Mouse (Mus musculus): ENCODE measurements around the gene Thsd7a. TPM values are rescaled to one million over a fixed set of nuclear protein-coding genes. Genes with fewer than 3 reads are reported as not detected.

Thsd7a gene
- polyA plus RNA-seq, 1 experiment from 2014 or later, result 3.4 TPM

DNA sequence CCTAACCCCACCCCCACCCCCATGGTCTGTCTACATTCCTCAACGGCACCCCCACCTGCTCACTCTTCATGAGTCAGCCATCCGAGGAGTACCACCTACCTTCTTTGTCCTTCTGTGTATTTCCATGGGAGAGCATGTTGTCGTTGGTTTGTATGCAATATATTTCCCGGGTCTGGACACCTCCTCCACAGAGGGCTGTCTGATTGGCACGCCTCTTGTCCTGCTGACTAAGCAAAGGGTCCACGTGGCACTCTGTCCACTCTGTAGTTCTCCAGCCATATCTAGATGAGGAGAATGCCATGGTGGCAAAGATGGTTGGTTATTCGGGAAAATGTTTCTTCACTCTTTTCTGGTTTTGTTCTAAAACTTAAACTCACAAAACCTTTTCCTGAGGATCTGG, 248.3 kb downstream of the Thsd7a start:
- 78% methylated on average over 7 of the region's 7 CpGs for WGBS
- H3K4me2 ChIP-seq, result no peak overlapping the region
- ATAC-seq (ENCODE audit: insufficient number of reproducible peaks, low FRiP score), result no peak
- H3K9me3 ChIP-seq (replicated peaks), result no peaks in the 10 kb centered on the region
- no peaks in the 10 kb centered on the region for H3K4me1 ChIP-seq (replicated peaks)
- H3K4me3 ChIP-seq, result no peak overlapping the region
- H3K9ac ChIP-seq, result no peak overlapping the region
- H3K27me3 ChIP-seq (replicated peaks), result no peaks in the 10 kb centered on the region
- H3K36me3 ChIP-seq, result no peaks in the 10 kb centered on the region
- H3K27ac ChIP-seq (ENCODE audit: poor library complexity, severe bottlenecking), result no peak overlapping the region

DNA sequence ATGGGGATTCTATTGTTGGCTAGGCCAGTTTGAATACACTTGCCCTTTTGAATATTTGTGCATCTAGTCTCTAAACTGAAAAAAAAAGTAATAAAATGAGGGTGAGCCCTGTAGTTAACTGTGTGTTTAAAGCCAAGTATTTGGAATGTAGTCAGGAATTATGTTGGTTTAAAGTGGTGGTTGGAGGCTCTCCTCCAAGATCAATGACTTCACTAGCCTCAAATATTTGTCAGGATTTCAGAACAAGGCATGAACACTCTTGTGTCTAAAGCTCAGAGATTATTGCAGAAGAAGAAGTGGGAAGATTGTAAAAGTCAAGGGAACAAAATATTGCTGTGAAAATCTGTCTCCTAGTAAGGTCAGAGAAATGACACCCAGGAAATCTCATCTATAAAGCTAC, 249.3 kb downstream of the Thsd7a start:
- Histone ChIP-seq H3K4me1 (replicated peaks) (no peaks in the 10 kb centered on the region), H3K9ac (no peak overlapping the region), H3K36me3 (no peaks in the 10 kb centered on the region), H3K9me3 (replicated peaks) (no peaks in the 10 kb centered on the region), H3K27me3 (replicated peaks) (no peaks in the 10 kb centered on the region), H3K4me2 (no peak overlapping the region), H3K27ac (ENCODE audit: poor library complexity, severe bottlenecking) (no peak overlapping the region), H3K4me3 (no peak overlapping the region)
- ATAC-seq (ENCODE audit: insufficient number of reproducible peaks, low FRiP score), result no peak

DNA sequence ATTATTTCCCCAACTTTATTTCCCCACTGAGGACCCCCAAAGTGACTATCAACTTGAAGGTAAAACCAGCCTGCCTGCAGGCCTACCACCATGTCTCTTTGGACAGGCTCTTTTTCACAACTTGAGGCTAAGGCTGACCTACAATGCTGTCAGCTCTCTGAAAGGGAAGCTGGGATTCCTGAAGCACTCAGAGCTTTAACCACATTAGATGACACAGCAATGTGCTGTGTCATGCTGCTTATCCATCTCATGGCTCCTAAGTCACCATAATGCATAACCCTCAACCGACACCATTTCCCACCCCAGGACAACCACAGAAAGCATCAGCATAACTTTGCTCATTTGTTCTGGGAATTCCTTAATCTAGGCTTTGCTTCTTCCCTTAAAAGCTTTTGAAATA, 255.6 kb downstream of the Thsd7a start:
- WGBS, result 85% methylated on average over 1 of the region's 1 CpGs
- no peak for ATAC-seq (ENCODE audit: insufficient number of reproducible peaks, low FRiP score)
- no peak overlapping the region for H3K4me3 ChIP-seq
- no peak overlapping the region for H3K27ac ChIP-seq (ENCODE audit: poor library complexity, severe bottlenecking)
- no peaks in the 10 kb centered on the region for H3K9me3 ChIP-seq (replicated peaks)
- H3K36me3 ChIP-seq, result no peaks in the 10 kb centered on the region
- H3K9ac ChIP-seq, result no peak overlapping the region
- H3K27me3 ChIP-seq (replicated peaks), result no peaks in the 10 kb centered on the region
- H3K4me1 ChIP-seq (replicated peaks), result no peaks in the 10 kb centered on the region
- no peak overlapping the region for H3K4me2 ChIP-seq

DNA sequence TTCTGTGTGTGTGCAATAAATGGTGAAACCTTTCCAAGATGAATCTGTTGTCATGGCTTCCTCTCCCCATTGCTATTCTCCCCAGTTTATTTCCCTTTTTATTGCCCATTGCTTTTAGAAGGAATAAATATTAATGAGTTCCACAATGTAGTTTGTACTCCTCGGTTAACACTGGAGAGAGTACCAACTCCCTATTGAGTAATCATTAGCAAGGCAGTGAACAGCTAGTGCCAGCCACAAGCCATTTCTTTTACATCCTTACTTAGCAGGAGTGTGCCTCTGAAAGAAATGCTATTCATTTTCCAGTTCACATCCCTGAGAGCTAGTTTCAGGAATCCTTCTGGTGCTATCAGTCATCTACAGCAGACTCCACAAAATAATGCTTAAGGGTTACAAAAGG, 260.3 kb downstream of the Thsd7a start:
- H3K4me3 ChIP-seq, result no peak overlapping the region
- no peaks in the 10 kb centered on the region for H3K36me3 ChIP-seq
- no peaks in the 10 kb centered on the region for H3K4me1 ChIP-seq (replicated peaks)
- no peaks in the 10 kb centered on the region for H3K27me3 ChIP-seq (replicated peaks)
- no peak overlapping the region for H3K27ac ChIP-seq (ENCODE audit: poor library complexity, severe bottlenecking)
- H3K9me3 ChIP-seq (replicated peaks), result no peaks in the 10 kb centered on the region
- no peak overlapping the region for H3K4me2 ChIP-seq
- no peak for ATAC-seq (ENCODE audit: insufficient number of reproducible peaks, low FRiP score)
- H3K9ac ChIP-seq, result no peak overlapping the region
- WGBS, result 75% methylated on average over 1 of the region's 1 CpGs

DNA sequence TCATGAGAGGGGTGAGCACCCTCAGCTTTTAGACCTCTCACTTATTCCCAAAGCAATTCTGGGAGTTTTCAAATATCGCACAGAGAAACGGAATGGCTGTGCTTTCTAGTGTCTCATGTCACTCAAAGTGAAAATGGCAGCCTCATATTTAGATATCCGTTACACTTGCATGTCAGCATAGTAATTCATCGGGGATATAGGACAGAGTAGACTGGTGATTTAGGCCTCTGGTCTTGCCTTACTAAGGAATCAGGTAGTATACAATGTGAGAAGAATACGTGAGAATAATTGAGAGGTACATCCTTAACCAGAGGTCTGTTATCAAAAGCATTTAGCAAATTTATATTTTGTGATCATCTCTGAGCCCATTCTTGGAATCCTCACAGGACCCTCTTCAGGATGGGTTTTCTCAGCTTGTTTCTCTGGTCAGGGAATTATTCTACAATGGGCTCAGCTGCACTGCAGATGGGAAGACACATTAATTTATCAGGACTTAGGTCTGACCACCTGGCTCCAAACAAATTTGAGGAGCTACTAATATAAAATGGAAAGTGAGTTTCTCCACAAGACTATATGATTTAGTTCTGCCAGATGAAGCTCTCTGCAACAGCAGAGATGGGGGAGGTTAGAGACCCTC, 267.6 kb downstream of the Thsd7a start:
- Histone ChIP-seq H3K4me3 (no peak overlapping the region), H3K9ac (no peak overlapping the region), H3K27ac (ENCODE audit: poor library complexity, severe bottlenecking) (no peak overlapping the region), H3K4me2 (no peak overlapping the region), H3K9me3 (replicated peaks) (no peaks in the 10 kb centered on the region), H3K36me3 (no peaks in the 10 kb centered on the region), H3K4me1 (replicated peaks) (no peaks in the 10 kb centered on the region), H3K27me3 (replicated peaks) (no peaks in the 10 kb centered on the region)
- 80% methylated on average over 5 of the region's 5 CpGs for WGBS
- ATAC-seq (ENCODE audit: insufficient number of reproducible peaks, low FRiP score), result no peak

DNA sequence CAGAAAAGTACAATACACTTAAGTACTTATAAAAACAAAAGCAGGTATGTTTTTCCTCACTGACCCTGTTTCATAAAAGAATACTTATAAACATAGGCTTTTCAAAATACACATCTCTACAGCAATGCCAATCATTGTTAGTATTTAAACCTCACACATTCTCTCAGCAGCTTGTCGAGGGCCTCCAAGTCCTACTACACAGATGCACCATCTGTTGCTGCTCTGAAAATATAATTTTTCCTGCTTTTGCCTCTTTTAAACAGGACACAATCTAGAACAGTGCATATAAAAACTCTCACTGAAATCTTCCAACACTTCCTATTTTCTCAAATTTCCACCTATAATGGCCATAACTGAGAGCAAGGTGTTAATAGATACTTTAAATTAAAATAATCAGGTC, 270.9 kb downstream of the Thsd7a start:
- Histone ChIP-seq H3K9ac (no peak overlapping the region), H3K27me3 (replicated peaks) (no peaks in the 10 kb centered on the region), H3K4me3 (no peak overlapping the region), H3K4me1 (replicated peaks) (no peaks in the 10 kb centered on the region), H3K9me3 (replicated peaks) (no peaks in the 10 kb centered on the region), H3K4me2 (no peak overlapping the region), H3K27ac (ENCODE audit: poor library complexity, severe bottlenecking) (no peak overlapping the region), H3K36me3 (no peaks in the 10 kb centered on the region)
- 90% methylated on average over 1 of the region's 1 CpGs for WGBS
- ATAC-seq (ENCODE audit: insufficient number of reproducible peaks, low FRiP score), result no peak

DNA sequence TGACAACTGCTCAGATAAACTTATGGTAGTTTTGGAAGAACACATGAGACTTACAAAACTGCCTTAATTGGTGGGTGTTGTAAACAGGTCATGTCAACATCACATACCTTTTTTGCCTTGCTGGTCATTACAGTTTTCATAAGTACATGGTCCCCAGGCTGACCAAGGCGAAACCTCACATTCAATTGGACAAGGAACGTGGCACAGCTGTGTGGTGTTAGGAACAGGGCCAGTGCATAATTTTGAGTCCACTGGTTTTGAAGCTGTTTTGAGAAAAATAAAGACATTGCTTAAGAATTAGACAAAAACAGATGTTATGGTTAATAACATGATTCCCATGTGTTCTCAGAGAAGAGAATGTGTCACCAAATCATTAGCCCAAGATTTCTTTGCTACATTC, 278.3 kb downstream of the Thsd7a start:
- 82% methylated on average over 2 of the region's 2 CpGs for WGBS
- H3K4me3 ChIP-seq, result no peak overlapping the region
- H3K27ac ChIP-seq (ENCODE audit: poor library complexity, severe bottlenecking), result no peak overlapping the region
- H3K27me3 ChIP-seq (replicated peaks), result no peaks in the 10 kb centered on the region
- ATAC-seq (ENCODE audit: insufficient number of reproducible peaks, low FRiP score), result no peak
- no peak overlapping the region for H3K9ac ChIP-seq
- H3K4me2 ChIP-seq, result no peak overlapping the region
- peaks cover 8% of the 10 kb centered on the region for H3K4me1 ChIP-seq (replicated peaks)
- no peaks in the 10 kb centered on the region for H3K36me3 ChIP-seq
- H3K9me3 ChIP-seq (replicated peaks), result no peaks in the 10 kb centered on the region

DNA sequence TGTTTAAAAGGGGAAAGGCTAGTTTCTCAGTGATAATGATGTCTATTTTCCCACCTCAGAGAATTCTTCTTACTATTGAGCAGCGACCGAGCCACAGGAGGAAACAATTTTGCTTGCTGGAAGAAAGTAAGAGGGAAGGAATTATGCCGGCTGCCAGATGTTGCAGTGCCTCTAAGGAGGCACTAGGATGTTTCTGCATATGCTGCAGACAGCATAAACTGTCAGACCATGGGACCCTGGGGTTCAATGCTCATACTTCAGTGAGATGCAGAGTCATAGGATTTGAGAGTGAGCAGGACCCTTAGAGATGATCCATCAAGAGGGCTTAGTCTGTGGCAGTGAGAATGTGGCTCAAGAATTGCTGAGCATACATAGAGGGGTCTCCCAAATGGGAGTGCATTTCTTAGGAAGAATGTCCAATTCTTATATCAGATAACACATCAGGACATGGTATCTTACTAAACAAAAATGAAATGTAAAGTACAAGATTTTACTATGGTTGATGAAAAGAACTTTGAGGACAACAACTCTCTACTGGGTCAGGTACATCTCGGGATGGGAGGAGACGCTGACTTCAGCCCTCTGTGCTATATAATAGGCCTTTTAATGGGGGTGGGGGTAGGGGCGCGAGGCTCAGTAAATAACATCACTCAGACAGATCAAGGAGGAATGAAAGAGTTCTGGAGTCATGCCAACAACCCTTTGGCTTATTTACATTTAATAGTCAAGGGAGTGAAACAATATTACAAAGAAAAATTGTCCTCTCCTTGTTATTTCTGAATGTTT, 281.7 kb downstream of the Thsd7a start:
- Histone ChIP-seq H3K4me1 (replicated peaks) (peaks cover 8% of the 10 kb centered on the region), H3K36me3 (no peaks in the 10 kb centered on the region), H3K9ac (no peak overlapping the region), H3K27ac (ENCODE audit: poor library complexity, severe bottlenecking) (no peak overlapping the region), H3K4me2 (no peak overlapping the region), H3K4me3 (no peak overlapping the region), H3K27me3 (replicated peaks) (no peaks in the 10 kb centered on the region), H3K9me3 (replicated peaks) (no peaks in the 10 kb centered on the region)
- ATAC-seq (ENCODE audit: insufficient number of reproducible peaks, low FRiP score), result no peak
- WGBS, result 57% methylated on average over 7 of the region's 7 CpGs

DNA sequence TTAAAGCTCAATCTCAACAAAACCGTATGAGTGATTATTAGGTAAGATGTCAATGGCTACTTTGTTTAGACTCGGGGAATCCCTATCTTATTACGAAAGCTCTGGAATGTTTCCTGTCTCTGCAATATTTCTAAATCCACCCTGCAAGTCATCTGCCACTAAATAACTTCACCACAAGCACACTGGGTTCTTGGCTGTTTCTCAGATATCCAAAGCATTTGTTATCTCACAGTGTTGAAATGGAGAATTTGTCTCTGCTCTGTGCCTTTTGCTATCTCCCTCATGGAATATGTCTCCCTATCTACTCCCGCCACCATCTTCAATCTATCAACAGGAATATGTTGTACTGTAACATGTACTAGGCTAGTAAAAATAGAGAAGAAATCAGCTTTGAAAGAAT, 290.4 kb downstream of the Thsd7a start:
- H3K27ac ChIP-seq (ENCODE audit: poor library complexity, severe bottlenecking), result peak overlapping the region; percentile 74
- H3K9ac ChIP-seq, result no peak overlapping the region
- no peaks in the 10 kb centered on the region for H3K27me3 ChIP-seq (replicated peaks)
- no peak for ATAC-seq (ENCODE audit: insufficient number of reproducible peaks, low FRiP score)
- no peak overlapping the region for H3K4me2 ChIP-seq
- H3K9me3 ChIP-seq (replicated peaks), result no peaks in the 10 kb centered on the region
- H3K4me3 ChIP-seq, result no peak overlapping the region
- H3K36me3 ChIP-seq, result no peaks in the 10 kb centered on the region
- H3K4me1 ChIP-seq (replicated peaks), result peaks cover 7% of the 10 kb centered on the region
- 12% methylated on average over 4 of the region's 4 CpGs for WGBS

DNA sequence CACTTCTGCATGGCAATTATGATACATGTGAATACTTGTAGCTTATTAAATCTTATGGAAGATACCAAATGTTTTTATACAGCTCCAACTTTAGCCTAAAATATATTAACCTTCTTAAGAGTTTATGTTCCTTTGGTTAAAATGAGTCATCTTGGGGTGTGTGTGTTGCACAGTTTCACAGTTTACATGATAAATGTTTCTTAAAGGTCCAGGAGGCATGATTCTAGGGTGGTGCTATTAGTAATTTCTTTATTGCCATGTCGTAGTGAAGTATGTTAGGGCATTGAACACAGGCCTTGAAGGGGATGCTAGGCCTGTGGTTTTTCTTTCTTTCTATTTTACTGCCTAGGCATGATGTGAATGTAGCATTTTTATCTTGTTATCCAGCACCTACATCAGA, 291.8 kb downstream of the Thsd7a start:
- Histone ChIP-seq H3K4me2 (no peak overlapping the region), H3K27me3 (replicated peaks) (no peaks in the 10 kb centered on the region), H3K9ac (no peak overlapping the region), H3K36me3 (no peaks in the 10 kb centered on the region), H3K4me3 (no peak overlapping the region), H3K9me3 (replicated peaks) (no peaks in the 10 kb centered on the region), H3K27ac (ENCODE audit: poor library complexity, severe bottlenecking) (no peak overlapping the region), H3K4me1 (replicated peaks) (peaks cover 9% of the 10 kb centered on the region)
- 78% methylated on average over 1 of the region's 1 CpGs for WGBS
- no peak for ATAC-seq (ENCODE audit: insufficient number of reproducible peaks, low FRiP score)

DNA sequence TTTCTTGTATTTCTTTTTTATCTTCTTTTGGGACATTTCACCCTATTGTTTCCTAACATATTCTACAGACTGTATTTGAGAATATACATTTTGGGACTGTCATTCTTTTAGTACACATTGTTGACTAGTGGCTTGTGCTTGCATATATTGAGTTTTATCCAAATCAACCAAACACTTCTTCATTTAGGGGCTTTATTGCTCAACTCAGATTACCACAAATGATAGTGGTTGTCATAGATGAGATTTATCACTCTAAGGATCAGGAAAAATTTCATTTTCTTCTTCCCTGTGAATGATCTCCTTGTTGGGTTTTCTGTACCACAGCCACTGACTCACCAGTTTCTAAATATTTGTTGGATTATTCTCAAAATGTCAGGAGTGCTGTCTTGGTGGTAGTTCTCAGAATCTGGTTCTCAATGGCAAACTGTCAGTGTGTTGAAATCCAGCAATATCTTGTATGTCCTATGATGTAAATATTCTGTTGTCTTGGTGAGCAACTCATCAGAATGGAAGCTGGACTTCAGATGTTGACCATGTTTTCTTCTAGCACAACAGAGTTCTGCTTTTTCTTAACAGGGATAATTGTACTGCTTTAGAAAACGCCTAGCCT, 294.2 kb downstream of the Thsd7a start:
- WGBS, result 77% methylated on average over 1 of the region's 1 CpGs
- Histone ChIP-seq H3K9ac (no peak overlapping the region), H3K4me2 (no peak overlapping the region), H3K9me3 (replicated peaks) (no peaks in the 10 kb centered on the region), H3K27ac (ENCODE audit: poor library complexity, severe bottlenecking) (no peak overlapping the region), H3K36me3 (no peaks in the 10 kb centered on the region), H3K27me3 (replicated peaks) (no peaks in the 10 kb centered on the region), H3K4me3 (no peak overlapping the region), H3K4me1 (replicated peaks) (peaks cover 11% of the 10 kb centered on the region)
- ATAC-seq (ENCODE audit: insufficient number of reproducible peaks, low FRiP score), result no peak
